Mouse (Mus musculus) embryonic facial prominence, embryonic 13.5 days (tissue): ENCODE measurements around the gene Bphl. TPM values are rescaled to one million over a fixed set of nuclear protein-coding genes. Genes with fewer than 3 reads are reported as not detected.

Source experiments
- ATAC-seq: fragments of 200-750 bp; cut with Nextera tagmentation; 2 replicates; pipeline ENCODE4 v1.8.0; 2017; ENCODE audit warnings: low read depth; ENCODE audit not compliant: insufficient number of reproducible peaks, insufficient read depth, low FRiP score, low TSS enrichment
- H3K27ac ChIP-seq: fragments of 300-500 bp; sonication (generic); 2 replicates; pipeline ENCODE4 v1.5.1; 2015; ENCODE audit warnings: moderate library complexity, mild to moderate bottlenecking, inconsistent platforms
- H3K27me3 ChIP-seq: fragments of 300-500 bp; sonication (generic); 2 replicates; pipeline ENCODE4 v1.6.1; 2015; ENCODE audit warnings: mild to moderate bottlenecking, inconsistent platforms
- H3K36me3 ChIP-seq: fragments of 300-500 bp; sonication (generic); 2 replicates; pipeline ENCODE4 v1.6.1; 2015; ENCODE audit warnings: mild to moderate bottlenecking, inconsistent platforms
- H3K4me1 ChIP-seq: fragments of 300-500 bp; sonication (generic); 2 replicates; pipeline ENCODE4 v1.6.1; 2015; ENCODE audit warnings: inconsistent platforms
- H3K4me2 ChIP-seq: fragments of 300-500 bp; sonication (generic); 2 replicates; pipeline ENCODE4 v1.6.1; 2015; ENCODE audit warnings: moderate library complexity, mild to moderate bottlenecking, inconsistent platforms
- H3K4me3 ChIP-seq: fragments of 300-500 bp; sonication (generic); 2 replicates; pipeline ENCODE4 v1.5.1; 2015; ENCODE audit warnings: mild to moderate bottlenecking, inconsistent platforms
- H3K9ac ChIP-seq: fragments of 300-500 bp; sonication (generic); 2 replicates; pipeline ENCODE4 v1.6.1; 2015; ENCODE audit warnings: mild to moderate bottlenecking, inconsistent platforms
- H3K9me3 ChIP-seq: fragments of 300-500 bp; sonication (generic); 2 replicates; pipeline ENCODE4 v1.6.1; 2016; ENCODE audit warnings: inconsistent platforms
- WGBS: fragments of 180-500 bp; shearing (Covaris S2); methylation state at CpG from one replicate; pipeline ENCODE4 v1.1.7; 2015; ENCODE audit warnings: mixed read lengths; 5-methylcytosine and 5-hydroxymethylcytosine counted together
- polyA plus RNA-seq: library from polyadenylated mRNA; unstranded; fragments of >200 nt; fragmentation: Nextera tagmentation; extraction: Ambion mirVana; gene quantifications from 2 replicates; pipeline ENCODE4 v1.2.1, GENCODE M21; 2015

Gene Bphl
- polyA plus RNA-seq, 1 experiment from 2014 or later, result 50.8 TPM

- no peak for ATAC-seq
- H3K9me3 ChIP-seq, result no peaks in the 10 kb centered on the region; the same call in 1 of the 2 replicates
- H3K27me3 ChIP-seq, result no peaks in the 10 kb centered on the region
- WGBS, result 86% methylated on average over 5 of the region's 5 CpGs
- no peak overlapping the region for H3K4me3 ChIP-seq
- H3K4me2 ChIP-seq, result no peak overlapping the region
- no peak overlapping the region for H3K9ac ChIP-seq
- peaks cover 14% of the 10 kb centered on the region for H3K4me1 ChIP-seq
- H3K27ac ChIP-seq, result no peak overlapping the region
- peaks cover 22% of the 10 kb centered on the region for H3K36me3 ChIP-seq
These were observed 671 bp upstream of the Bphl start for GRCm38 (mm10) chr13:34036726-34037125.

- no peaks in the 10 kb centered on the region for H3K27me3 ChIP-seq
- no peaks in the 10 kb centered on the region; the same call in 1 of the 2 replicates for H3K9me3 ChIP-seq
- H3K9ac ChIP-seq, result peak overlapping the region; percentile 87
- H3K4me3 ChIP-seq, result peak overlapping the region; percentile 75
- H3K36me3 ChIP-seq, result peaks cover 11% of the 10 kb centered on the region
- no peak for ATAC-seq
- WGBS, result 34% methylated on average over 5 of the region's 5 CpGs
- H3K4me1 ChIP-seq, result peaks cover 14% of the 10 kb centered on the region
- peak overlapping the region; percentile 83 for H3K27ac ChIP-seq
- peak overlapping the region; percentile 78 for H3K4me2 ChIP-seq
These were observed 647 bp downstream of the Bphl start for GRCm38 (mm10) chr13:34038056-34038432.

GRCm38 (mm10) chr13:34038901-34039341 is 1.5 kb downstream of the Bphl start:
- no peaks in the 10 kb centered on the region for H3K27me3 ChIP-seq
- peak overlapping the region; percentile 78 for H3K4me2 ChIP-seq
- H3K9ac ChIP-seq, result peak overlapping the region; percentile 58
- H3K9me3 ChIP-seq, result no peaks in the 10 kb centered on the region; the same call in 1 of the 2 replicates
- 24% methylated on average over 8 of the region's 8 CpGs for WGBS
- H3K36me3 ChIP-seq, result peaks cover 3% of the 10 kb centered on the region
- peak overlapping the region; percentile 75 for H3K4me3 ChIP-seq
- no peak for ATAC-seq
- no peak overlapping the region for H3K27ac ChIP-seq
- peaks cover 14% of the 10 kb centered on the region for H3K4me1 ChIP-seq

- peaks cover 14% of the 10 kb centered on the region for H3K4me1 ChIP-seq
- ATAC-seq, result no peak
- 84% methylated on average over 3 of the region's 3 CpGs for WGBS
- no peak overlapping the region for H3K4me2 ChIP-seq
- H3K36me3 ChIP-seq, result no peaks in the 10 kb centered on the region
- H3K4me3 ChIP-seq, result no peak overlapping the region
- H3K27me3 ChIP-seq, result no peaks in the 10 kb centered on the region
- no peak overlapping the region for H3K27ac ChIP-seq
- H3K9me3 ChIP-seq, result no peaks in the 10 kb centered on the region; the same call in 1 of the 2 replicates
- H3K9ac ChIP-seq, result no peak overlapping the region
These were observed 2.7 kb downstream of the Bphl start for GRCm38 (mm10) chr13:34040091-34040490.

GRCm38 (mm10) chr13:34043716-34044393 is 6.5 kb downstream of the Bphl start:
- no peaks in the 10 kb centered on the region for H3K27me3 ChIP-seq
- no peaks in the 10 kb centered on the region; the same call in 1 of the 2 replicates for H3K9me3 ChIP-seq
- H3K4me3 ChIP-seq, result no peak overlapping the region
- 79% methylated on average over 7 of the region's 7 CpGs for WGBS
- no peak for ATAC-seq
- H3K4me1 ChIP-seq, result peaks cover 7% of the 10 kb centered on the region
- no peak overlapping the region for H3K4me2 ChIP-seq
- H3K36me3 ChIP-seq, result peaks cover 13% of the 10 kb centered on the region
- H3K9ac ChIP-seq, result no peak overlapping the region
- H3K27ac ChIP-seq, result no peak overlapping the region

- Histone ChIP-seq H3K9me3 (no peaks in the 10 kb centered on the region), H3K27ac (no peak overlapping the region), H3K27me3 (no peaks in the 10 kb centered on the region), H3K4me2 (no peak overlapping the region), H3K36me3 (peaks cover 25% of the 10 kb centered on the region), H3K9ac (no peak overlapping the region), H3K4me3 (no peak overlapping the region), H3K4me1 (peaks cover 4% of the 10 kb centered on the region; the same call in 1 of the 2 replicates)
- WGBS, result 68% methylated on average over 5 of the region's 5 CpGs
- no peak for ATAC-seq
These were observed 8.3 kb downstream of the Bphl start for GRCm38 (mm10) chr13:34045511-34046249.

- no peak overlapping the region for H3K4me3 ChIP-seq
- no peak overlapping the region for H3K4me2 ChIP-seq
- no peaks in the 10 kb centered on the region for H3K27me3 ChIP-seq
- H3K4me1 ChIP-seq, result peaks cover 4% of the 10 kb centered on the region; the same call in 1 of the 2 replicates
- H3K27ac ChIP-seq, result no peak overlapping the region; the same call in 1 of the 2 replicates
- ATAC-seq, result peak; percentile 69; the same call in 1 of the 2 replicates
- 41% methylated on average over 11 of the region's 11 CpGs for WGBS
- H3K9me3 ChIP-seq, result no peaks in the 10 kb centered on the region
- no peak overlapping the region for H3K9ac ChIP-seq
- H3K36me3 ChIP-seq, result peaks cover 33% of the 10 kb centered on the region
These were observed 9.1 kb downstream of the Bphl start for GRCm38 (mm10) chr13:34046421-34047012.

- H3K4me2 ChIP-seq, result no peak overlapping the region
- no peak overlapping the region for H3K9ac ChIP-seq
- no peaks in the 10 kb centered on the region for H3K27me3 ChIP-seq
- peaks cover 4% of the 10 kb centered on the region; the same call in 1 of the 2 replicates for H3K4me1 ChIP-seq
- no peak overlapping the region for H3K27ac ChIP-seq
- H3K36me3 ChIP-seq, result peaks cover 42% of the 10 kb centered on the region
- H3K9me3 ChIP-seq, result no peaks in the 10 kb centered on the region
- 85% methylated on average over 3 of the region's 3 CpGs for WGBS
- H3K4me3 ChIP-seq, result no peak overlapping the region
- no peak for ATAC-seq
These were observed 10.1 kb downstream of the Bphl start for GRCm38 (mm10) chr13:34047526-34047925.

- 95% methylated on average over 8 of the region's 8 CpGs for WGBS
- Histone ChIP-seq H3K4me2 (no peak overlapping the region), H3K36me3 (peaks cover 71% of the 10 kb centered on the region), H3K9me3 (no peaks in the 10 kb centered on the region), H3K27me3 (no peaks in the 10 kb centered on the region), H3K4me3 (no peak overlapping the region), H3K9ac (no peak overlapping the region), H3K27ac (no peak overlapping the region), H3K4me1 (peaks cover 4% of the 10 kb centered on the region; the same call in 1 of the 2 replicates)
- no peak for ATAC-seq
These were observed 13.1 kb downstream of the Bphl start for GRCm38 (mm10) chr13:34050479-34050878.

GRCm38 (mm10) chr13:34051692-34052091 is 14.3 kb downstream of the Bphl start:
- Histone ChIP-seq H3K27ac (no peak overlapping the region), H3K9ac (no peak overlapping the region), H3K27me3 (no peaks in the 10 kb centered on the region), H3K9me3 (no peaks in the 10 kb centered on the region; the same call in 1 of the 2 replicates), H3K4me3 (no peak overlapping the region), H3K4me2 (no peak overlapping the region), H3K36me3 (peaks cover 82% of the 10 kb centered on the region), H3K4me1 (peaks cover under 1% of the 10 kb centered on the region; the same call in 1 of the 2 replicates)
- ATAC-seq, result no peak
- 94% methylated on average over 3 of the region's 3 CpGs for WGBS

GRCm38 (mm10) chr13:34053673-34054282 is 16.4 kb downstream of the Bphl start:
- Histone ChIP-seq H3K27ac (no peak overlapping the region), H3K36me3 (peaks cover 84% of the 10 kb centered on the region), H3K4me3 (no peak overlapping the region), H3K4me1 (no peaks in the 10 kb centered on the region), H3K4me2 (no peak overlapping the region), H3K27me3 (no peaks in the 10 kb centered on the region), H3K9ac (no peak overlapping the region), H3K9me3 (no peaks in the 10 kb centered on the region; the same call in 1 of the 2 replicates)
- 80% methylated on average over 13 of the region's 13 CpGs for WGBS
- ATAC-seq, result no peak
